Mouse (Mus musculus) heart, embryonic 14.5 days (tissue): ENCODE measurements around the gene Dok3. TPM values are rescaled to one million over a fixed set of nuclear protein-coding genes. Genes with fewer than 3 reads are reported as not detected.

Source experiments
- ATAC-seq: fragments of 200-750 bp; cut with Nextera tagmentation; 2 replicates; pipeline ENCODE4 v1.8.0; 2017; ENCODE audit warnings: low read depth, moderate TSS enrichment; ENCODE audit not compliant: insufficient number of reproducible peaks, insufficient read depth, low FRiP score
- H3K27ac ChIP-seq, 2 experiments: fragments of 200-500 bp in 1 of 2; fragments of 300-500 bp in 1 of 2; sonication (generic) in 1 of 2; replicated peaks in 1 of 2; 2 replicates each; pipeline ENCODE4 v1.5.1; 2012 to 2014; ENCODE audit warnings: low read depth in 2 of 2, low read length in 2 of 2, control low read depth in 1 of 2, mild to moderate bottlenecking in 1 of 2, mixed read lengths in 1 of 2; ENCODE audit not compliant: control insufficient read depth in 1 of 2, insufficient read depth in 1 of 2
- H3K27me3 ChIP-seq: fragments of 300-500 bp; sonication (generic); 2 replicates; pipeline ENCODE4 v1.6.1; 2014; ENCODE audit warnings: mild to moderate bottlenecking, low read length, control low read depth; ENCODE audit not compliant: control insufficient read depth, insufficient read depth
- H3K36me3 ChIP-seq: fragments of 300-500 bp; sonication (generic); 2 replicates; pipeline ENCODE4 v1.6.1; 2014; ENCODE audit warnings: mild to moderate bottlenecking, control low read depth, low read length, mixed read lengths; ENCODE audit not compliant: control insufficient read depth, insufficient read depth
- H3K4me1 ChIP-seq, 2 experiments: fragments of 200-500 bp in 1 of 2; fragments of 300-500 bp in 1 of 2; sonication (generic) in 1 of 2; 2 replicates each; pipeline ENCODE4 v1.6.1; 2012 to 2014; ENCODE audit warnings: low read length in 2 of 2, control low read depth in 1 of 2, mixed read lengths in 1 of 2; ENCODE audit not compliant: control insufficient read depth in 2 of 2, insufficient read depth in 2 of 2
- H3K4me2 ChIP-seq: fragments of 300-500 bp; sonication (generic); 2 replicates; pipeline ENCODE4 v1.6.1; 2014; ENCODE audit warnings: mild to moderate bottlenecking, low read length
- H3K4me3 ChIP-seq, 2 experiments: fragments of 200-500 bp in 1 of 2; fragments of 300-500 bp in 1 of 2; sonication (generic) in 1 of 2; 2 replicates each; pipeline ENCODE4 v1.5.1; 2012 to 2014; ENCODE audit warnings: low read length in 2 of 2, mild to moderate bottlenecking in 2 of 2, control low read depth in 1 of 2, low read depth in 1 of 2, moderate library complexity in 1 of 2; ENCODE audit not compliant: control insufficient read depth in 1 of 2, insufficient read depth in 1 of 2
- H3K9ac ChIP-seq: fragments of 300-500 bp; sonication (generic); 2 replicates; pipeline ENCODE4 v1.6.1; 2014; ENCODE audit warnings: mild to moderate bottlenecking, low read length
- H3K9me3 ChIP-seq: fragments of 300-500 bp; sonication (generic); 2 replicates; pipeline ENCODE4 v1.6.1; 2016; ENCODE audit warnings: low read length, control low read depth; ENCODE audit not compliant: control insufficient read depth
- WGBS: fragments of 180-500 bp; shearing (Covaris S2); extraction: QIAGEN DNeasy Blood & Tissue Kit; methylation state at CpG from one replicate; pipeline ENCODE4 v1.1.7; 2014; 5-methylcytosine and 5-hydroxymethylcytosine counted together
- microRNA-seq: library from miRNA; unstranded; fragments of <30 nt; microRNA quantifications from one replicate; pipeline ENCODE4, GENCODE M21; 2016
- polyA plus RNA-seq: library from polyadenylated mRNA; unstranded; fragments of >200 nt; fragmentation: Nextera tagmentation; extraction: Ambion mirVana; gene quantifications from 2 replicates; pipeline ENCODE4 v1.2.1, GENCODE M21; 2014

Gene Dok3
- polyA plus RNA-seq, 1 experiment from 2014 or later = 1.3 TPM

DNA sequence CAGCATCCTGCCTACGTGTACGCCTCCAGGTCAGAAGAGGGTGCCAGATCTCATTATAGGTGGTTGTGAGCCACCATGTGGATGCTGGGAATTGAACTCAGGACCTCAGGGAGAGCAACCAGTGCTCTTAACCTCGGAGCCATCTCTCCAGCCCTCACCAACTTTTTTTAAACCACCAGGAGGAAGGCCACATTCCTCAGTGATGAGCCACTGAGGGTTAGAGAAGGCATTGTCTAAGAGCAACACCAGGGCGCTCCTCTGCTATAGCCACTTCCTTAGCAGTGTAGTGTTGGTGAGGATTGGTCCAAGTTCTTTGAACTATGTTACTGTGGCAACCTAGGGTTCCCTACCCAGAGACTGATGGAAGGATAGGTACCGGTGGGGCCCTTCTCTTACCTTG is 53.3 kb downstream of the Dok3 start:
- Histone ChIP-seq H3K4me1 (peaks cover 9 to 20% of the 10 kb centered on the region in 2 experiments; a peak in 3 of 4 replicates), H3K4me2 (no peak overlapping the region), H3K36me3 (peaks cover 63% of the 10 kb centered on the region), H3K9me3 (no peaks in the 10 kb centered on the region), H3K27ac (no peak overlapping the region), H3K4me3 (no peak overlapping the region), H3K27me3 (peaks cover 46% of the 10 kb centered on the region), H3K9ac (no peak overlapping the region)
- WGBS = 90% methylated on average over 5 of the region's 5 CpGs
- no peak for ATAC-seq

DNA sequence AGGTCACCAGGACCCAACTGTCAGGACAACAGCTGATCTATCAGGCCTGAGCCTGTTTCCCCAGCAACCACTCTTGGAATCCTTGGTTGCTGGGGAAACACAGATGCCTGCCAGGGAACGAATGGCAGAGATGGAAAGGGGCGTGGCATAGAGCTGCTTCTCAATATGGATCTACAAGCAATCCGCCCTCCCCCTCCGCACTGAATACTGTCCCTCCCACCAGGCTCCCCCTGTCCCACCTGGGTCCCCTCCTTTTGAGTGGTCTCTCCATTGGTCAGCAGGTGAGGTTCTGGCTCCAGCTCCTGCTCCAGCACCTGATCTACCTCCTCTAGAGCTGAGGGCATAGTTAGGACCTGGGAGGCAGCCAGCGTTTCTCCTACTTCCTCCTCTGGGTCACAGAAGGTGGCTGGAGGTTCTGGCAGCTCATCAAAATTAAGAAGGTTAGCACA is 54.5 kb downstream of the Dok3 start:
- Histone ChIP-seq H3K4me1 (peaks cover 9 to 22% of the 10 kb centered on the region in 2 experiments; a peak in 3 of 4 replicates), H3K36me3 (peaks cover 52% of the 10 kb centered on the region), H3K27me3 (peaks cover 56% of the 10 kb centered on the region), H3K4me2 (no peak overlapping the region), H3K9ac (no peak overlapping the region), H3K27ac (no peak overlapping the region), H3K4me3 (no peak overlapping the region), H3K9me3 (no peaks in the 10 kb centered on the region)
- ATAC-seq = no peak
- WGBS = 55% methylated on average over 5 of the region's 5 CpGs

DNA sequence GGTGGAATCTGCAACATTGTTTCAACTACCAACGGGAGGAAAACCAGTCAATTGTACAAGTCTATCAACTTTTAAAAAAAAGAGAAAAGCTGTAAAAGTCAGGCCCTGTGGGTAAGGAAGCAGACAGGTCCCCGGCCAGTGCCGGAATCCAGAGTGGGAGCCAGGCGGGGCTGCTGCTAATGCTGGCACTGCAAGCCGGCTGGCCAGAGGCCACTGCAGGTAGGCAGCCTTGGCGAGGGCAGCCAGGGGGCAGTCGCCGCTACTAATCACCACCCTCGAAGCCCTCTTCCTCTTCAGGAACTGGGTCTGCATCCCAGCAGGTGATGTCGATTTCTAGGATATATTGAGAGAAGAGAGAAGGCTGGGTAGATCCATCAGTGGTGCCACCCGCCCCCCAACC is 55.1 kb downstream of the Dok3 start:
- no peaks in the 10 kb centered on the region for H3K9me3 ChIP-seq
- no peak for ATAC-seq
- WGBS = 63% methylated on average over 11 of the region's 11 CpGs
- peaks cover 9 to 22% of the 10 kb centered on the region in 2 experiments; a peak in 3 of 4 replicates for H3K4me1 ChIP-seq
- H3K27ac ChIP-seq = no peak overlapping the region
- peaks cover 45% of the 10 kb centered on the region for H3K36me3 ChIP-seq
- no peak overlapping the region for H3K4me2 ChIP-seq
- H3K4me3 ChIP-seq = no peak overlapping the region
- H3K27me3 ChIP-seq = peaks cover 60% of the 10 kb centered on the region
- no peak overlapping the region for H3K9ac ChIP-seq

Small RNA genes lying within 50 kb of the gene (microRNA-seq; reads per million reads assigned to microRNA genes)
- 19.0 reads per million, percentile 30 among the genes with 10 or more reads in this experiment for gene Mir6944
- gene Mir6945 = 5.9 reads per million, percentile 16 among the genes with 10 or more reads in this experiment

Other genes starting within 250 kb of the Dok3 start
- gene Prelid1, start 208.8 kb downstream of the Dok3 start, polyA plus RNA-seq = 369 and 389 TPM in 2 replicates
- gene Rab24, start 207.3 kb downstream of the Dok3 start, polyA plus RNA-seq = 73.1 and 78.7 TPM in 2 replicates
- gene Mxd3, start 199.5 kb downstream of the Dok3 start, polyA plus RNA-seq = 20.4 and 22.3 TPM in 2 replicates
- 69.5 and 73.6 TPM in 2 replicates for gene Lman2, start 166.5 kb downstream of the Dok3 start, polyA plus RNA-seq
- gene Rgs14, start 159.6 kb downstream of the Dok3 start, polyA plus RNA-seq = 0.45 and 0.50 TPM in 2 replicates
- not detected in 2 replicates for gene Slc34a1, start 131.1 kb downstream of the Dok3 start, polyA plus RNA-seq
- not detected in 2 replicates for gene Pfn3, start 114.1 kb downstream of the Dok3 start, polyA plus RNA-seq
- not detected in 2 replicates for gene F12, start 102.5 kb downstream of the Dok3 start, polyA plus RNA-seq
- gene Grk6, start 84.2 kb downstream of the Dok3 start, polyA plus RNA-seq = 20.6 and 23.6 TPM in 2 replicates
- gene Prr7, start 65.0 kb downstream of the Dok3 start, polyA plus RNA-seq = 0.24 and 0.30 TPM in 2 replicates
- gene Dbn1, start 41.2 kb downstream of the Dok3 start, polyA plus RNA-seq = 51.8 and 53.5 TPM in 2 replicates
- gene Pdlim7, start 15.6 kb downstream of the Dok3 start, polyA plus RNA-seq = 329 and 370 TPM in 2 replicates
- 27.8 and 28.9 TPM in 2 replicates for gene Ddx41, start 7.4 kb upstream of the Dok3 start, polyA plus RNA-seq
- 16.8 and 19.5 TPM in 2 replicates for gene Fam193b, start 41.8 kb upstream of the Dok3 start, polyA plus RNA-seq
- 35.0 and 58.4 TPM in 2 replicates for gene Tmed9, start 44.4 kb upstream of the Dok3 start, polyA plus RNA-seq
- 16.4 and 17.2 TPM in 2 replicates for gene B4galt7, start 70.6 kb upstream of the Dok3 start, polyA plus RNA-seq
- 35.3 and 41.2 TPM in 2 replicates for gene Caml, start 93.7 kb upstream of the Dok3 start, polyA plus RNA-seq
- 22.0 and 22.8 TPM in 2 replicates for gene Ddx46, start 105.7 kb upstream of the Dok3 start, polyA plus RNA-seq
- gene B230219D22Rik, start 163.8 kb upstream of the Dok3 start, polyA plus RNA-seq = 74.8 and 75.4 TPM in 2 replicates
- gene Txndc15, start 185.4 kb upstream of the Dok3 start, polyA plus RNA-seq = 69.6 and 70.5 TPM in 2 replicates
- gene Pcbd2, start 198.1 kb upstream of the Dok3 start, polyA plus RNA-seq = 58.7 and 65.0 TPM in 2 replicates